11 mouse cellular contexts compared by ENCODE assay signal in the genomic region with DNA sequence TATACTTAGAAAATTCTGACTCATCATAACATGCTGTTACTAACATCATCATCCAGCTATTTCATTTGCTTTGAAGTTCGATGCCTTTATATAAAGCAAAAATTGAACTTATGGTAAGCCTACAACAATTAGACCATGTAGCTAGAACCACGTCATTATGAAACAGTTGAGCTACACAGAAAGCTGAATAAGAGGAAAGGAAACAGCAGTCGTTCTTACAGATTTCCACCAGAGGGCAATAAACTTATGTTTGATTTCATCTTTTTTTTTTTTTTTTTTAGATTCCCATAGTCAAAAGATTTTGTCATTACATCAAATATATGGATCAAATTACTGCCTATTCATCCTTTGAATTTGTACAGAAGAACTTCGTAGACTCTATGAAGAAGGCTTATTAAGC.
A peak's percentile ranks its signal among the peaks of the same experiment; 100 is the strongest.
DNase-seq lines count a peak whose midpoint lies in the region; ATAC-seq and TF ChIP-seq lines count a peak whose summit lies in the region.
"Had no signal": no experiment of that assay in that cellular context is flagged by ENCODE, and none has a peak within 500 bp of the region (broad histone marks: within the 10 kb centered on the region; RNA-seq: fewer than 3 reads in every experiment).

No protein-coding gene starts in this region.

- H3K4me2 ChIP-seq in heart, postnatal 0 days (ENCODE audit: low read depth, low read length): no peak overlapping the region
- H3K4me2 ChIP-seq: liver, embryonic 15.5 days had no signal

- peak; percentile 63 for DNase-seq in heart, postnatal 0 days (ENCODE audit: low spot score)
- no peak for DNase-seq in heart, adult 9 months (ENCODE audit: low spot score in 2 of 2)
- peak; percentile 9 for DNase-seq in lung, postnatal 36 days
- DNase-seq in lung, adult 18-20 months: no peak
- peak; percentile 10 for DNase-seq in R1 (ENCODE audit: low read depth, low spot score)
- peak; percentile 74 for DNase-seq in retina, embryonic 14.5 days (ENCODE audit: low spot score)
- no peak for DNase-seq in ovary, postnatal 14 days (ENCODE audit: low spot score)
- no peak for DNase-seq in right cerebral cortex, postnatal 25 days
- DNase-seq: kidney, adult 2 months had no signal

- peak; percentile 49 for TF ChIP-seq CTCF in heart, postnatal 0 days (IDR thresholded peaks at IDR 0.05; ENCODE audit: low read depth)

- H3K9ac ChIP-seq in heart, postnatal 0 days (replicated peaks; ENCODE audit: low read depth, low read length): no peak overlapping the region
- H3K9ac ChIP-seq: liver, embryonic 15.5 days had no signal

- H3K4me1 ChIP-seq in heart, postnatal 0 days (ENCODE audit: control insufficient read depth, insufficient read depth): no peaks in the 10 kb centered on the region
- H3K4me1 ChIP-seq: liver, embryonic 15.5 days had no signal

- H3K36me3 ChIP-seq in heart, postnatal 0 days (replicated peaks; ENCODE audit: control insufficient read depth, insufficient read depth, low read length): no peaks in the 10 kb centered on the region
- H3K36me3 ChIP-seq: liver, embryonic 15.5 days had no signal

- no peak for ATAC-seq in heart, postnatal 0 days (ENCODE audit: insufficient read depth, low read depth)

- H3K27me3 ChIP-seq in heart, postnatal 0 days (ENCODE audit: control insufficient read depth, insufficient read depth, low read length): no peaks in the 10 kb centered on the region
- H3K27me3 ChIP-seq: liver, embryonic 15.5 days; Patski had no signal

- no peak for TF ChIP-seq EP300 in heart, postnatal 0 days (IDR thresholded peaks at IDR 0.05; ENCODE audit: low read depth)

- H3K9me3 ChIP-seq in heart, postnatal 0 days (replicated peaks; ENCODE audit: control insufficient read depth, low read length): no peaks in the 10 kb centered on the region
- H3K9me3 ChIP-seq: liver, embryonic 15.5 days had no signal

- 33% methylated on average over 4 of the region's 4 CpGs for WGBS in heart, postnatal 0 days

- no peak overlapping the region for H3K27ac ChIP-seq in heart, postnatal 0 days (ENCODE audit: low read depth)
- H3K27ac ChIP-seq: liver, embryonic 15.5 days had no signal

- H3K4me3 ChIP-seq in heart, postnatal 0 days (ENCODE audit: low read depth, low read length): no peak overlapping the region
- H3K4me3 ChIP-seq: liver, embryonic 15.5 days had no signal

Comparison
In these comparisons a context has a peak if more than half of its experiments do, and no peak if none do; other contexts are left out.
1. DNase-seq: peak in heart, postnatal 0 days (single experiment), lung, postnatal 36 days (single experiment), R1 (single experiment) and retina, embryonic 14.5 days (single experiment); none in heart, adult 9 months (0 of 2), lung, adult 18-20 months (0 of 2), ovary, postnatal 14 days (single experiment) and right cerebral cortex, postnatal 25 days (single experiment).